Mouse (Mus musculus) liver, embryonic 11.5 days (tissue): Measurements from ENCODE around the gene Gm3417. TPM values are rescaled to one million over a fixed set of nuclear protein-coding genes. Genes with fewer than 3 reads are reported as not detected.
"Not testable (repeated sequence)": the region's sequence is repeated elsewhere in the genome, so short reads cannot be mapped to it uniquely, and the experiment has no call there.

Experiments
- ATAC-seq: fragments of 200-750 bp; cut with Nextera tagmentation; replicated peaks from 2 replicates; pipeline ENCODE4 v1.8.0; 2017; ENCODE audit warnings: moderate number of reproducible peaks, mild to moderate bottlenecking, moderate TSS enrichment, moderate library complexity; ENCODE audit not compliant: low FRiP score
- DNase-seq: peaks from one replicate; pipeline ENCODE4 v3.0.0-alpha.2; 2017; ENCODE audit warnings: low spot score
- H3K27ac ChIP-seq: fragments of 300-500 bp; sonication (generic); 2 replicates; pipeline ENCODE4 v1.5.1; 2014; ENCODE audit warnings: mild to moderate bottlenecking, low read depth, low read length, control low read depth
- H3K27me3 ChIP-seq: fragments of 300-500 bp; sonication (generic); replicated peaks from 2 replicates; pipeline ENCODE4 v1.6.1; 2014; ENCODE audit warnings: low read length, mixed read lengths; ENCODE audit not compliant: control insufficient read depth, insufficient read depth
- H3K36me3 ChIP-seq: fragments of 300-500 bp; sonication (generic); 2 replicates; pipeline ENCODE4 v1.6.1; 2014; ENCODE audit warnings: mild to moderate bottlenecking, low read length, moderate library complexity, mixed read lengths; ENCODE audit not compliant: control insufficient read depth, insufficient read depth
- H3K4me1 ChIP-seq: fragments of 300-500 bp; sonication (generic); replicated peaks from 2 replicates; pipeline ENCODE4 v1.6.1; 2014; ENCODE audit warnings: low read length, mixed read lengths; ENCODE audit not compliant: control insufficient read depth, insufficient read depth
- H3K4me2 ChIP-seq: fragments of 300-500 bp; sonication (generic); 2 replicates; pipeline ENCODE4 v1.6.1; 2014; ENCODE audit warnings: mild to moderate bottlenecking, control low read depth, moderate library complexity
- H3K4me3 ChIP-seq: fragments of 300-500 bp; sonication (generic); 2 replicates; pipeline ENCODE4 v1.5.1; 2014; ENCODE audit warnings: low read depth, low read length, control low read depth
- H3K9ac ChIP-seq: fragments of 300-500 bp; sonication (generic); 2 replicates; pipeline ENCODE4 v1.6.1; 2014; ENCODE audit warnings: low read depth, low read length, control low read depth
- H3K9me3 ChIP-seq: fragments of 300-500 bp; sonication (generic); 2 replicates; pipeline ENCODE4 v1.6.1; 2016; ENCODE audit warnings: low read length, inconsistent platforms, mixed read lengths; ENCODE audit not compliant: control insufficient read depth
- WGBS: fragments of 180-500 bp; shearing (Covaris S2); extraction: QIAGEN DNeasy Blood & Tissue Kit; methylation state at CpG from one replicate; pipeline ENCODE4 v1.1.7; 2014; 5-methylcytosine and 5-hydroxymethylcytosine counted together
- polyA plus RNA-seq: library from polyadenylated mRNA; unstranded; fragments of >200 nt; fragmentation: Nextera tagmentation; extraction: Ambion mirVana; gene quantifications from 2 replicates; pipeline ENCODE4 v1.2.1, GENCODE M21; 2014

The Gm3417 gene
- polyA plus RNA-seq, 1 experiment from 2014 or later: 2.6 TPM

DNA sequence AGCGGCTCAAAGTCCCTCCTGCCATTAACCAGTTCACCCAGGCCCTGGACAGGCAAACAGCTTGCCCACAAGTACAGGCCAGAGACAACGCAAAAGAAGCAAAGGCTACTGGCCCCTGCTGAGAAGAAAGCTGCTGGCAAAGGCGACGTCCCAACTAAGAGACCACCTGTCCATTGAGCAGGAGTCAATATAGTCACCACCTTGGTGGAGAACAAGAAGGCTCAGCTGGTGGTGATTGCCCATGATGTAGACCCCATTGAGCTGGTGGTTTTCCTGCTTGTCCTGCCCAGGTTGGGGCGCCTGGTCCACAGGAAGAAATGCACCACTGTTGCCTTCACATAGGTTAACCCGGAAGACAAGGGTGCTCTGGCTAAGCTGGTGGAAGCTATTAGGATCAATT, 36.4 kb downstream of the Gm3417 start:
- WGBS: 63% methylated on average over 6 of the region's 6 CpGs
- not testable (repeated sequence) for H3K27me3 ChIP-seq, H3K9ac ChIP-seq, DNase-seq, H3K27ac ChIP-seq, H3K9me3 ChIP-seq, ATAC-seq, H3K4me1 ChIP-seq
- Histone ChIP-seq H3K4me3 (peak overlapping the region; percentile 81), H3K4me2 (peak overlapping the region; percentile 84), H3K36me3 (peaks cover 11% of the 10 kb centered on the region; the same call in 1 of the 2 replicates)

DNA sequence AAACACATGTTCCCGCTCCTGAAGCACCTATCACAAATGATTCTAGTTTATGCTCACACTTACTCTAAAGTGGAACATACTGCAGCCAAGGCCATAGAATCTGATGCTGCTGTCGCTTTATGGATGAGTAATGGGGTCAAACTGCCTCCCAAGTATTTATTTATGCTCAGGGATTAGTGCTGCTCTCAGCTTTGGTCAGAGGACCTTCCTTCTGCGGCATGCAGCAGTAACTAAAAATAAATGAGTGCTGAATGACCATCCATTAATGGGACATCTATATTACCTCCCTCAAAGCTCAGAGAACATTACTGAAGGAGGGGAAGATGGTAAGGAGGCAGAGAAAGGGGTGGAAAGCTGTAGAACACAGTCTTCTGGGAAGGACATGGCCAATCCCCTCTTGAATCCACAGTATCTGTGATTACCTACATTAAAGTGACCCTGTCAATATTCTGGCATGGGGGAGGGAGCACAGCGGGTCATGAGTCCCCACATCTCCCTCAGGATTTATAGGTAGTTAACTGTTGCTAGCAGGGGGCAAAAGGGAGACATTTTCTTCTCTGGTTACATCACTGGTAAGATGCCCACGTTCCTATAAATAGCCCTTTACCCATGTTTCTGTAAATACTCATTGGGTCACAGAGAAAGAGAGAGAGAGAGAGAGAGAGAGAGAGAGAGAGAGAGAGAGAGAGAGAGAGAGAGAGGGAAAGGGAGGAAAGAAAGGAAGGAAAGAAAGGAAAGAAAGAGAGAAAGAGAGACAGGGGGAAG, 42.6 kb downstream of the Gm3417 start:
- H3K9me3 ChIP-seq: no peaks in the 10 kb centered on the region
- no peak overlapping the region for H3K4me2 ChIP-seq
- no peaks in the 10 kb centered on the region for H3K4me1 ChIP-seq
- DNase-seq (no peak), ATAC-seq (no peak)
- no peak overlapping the region for H3K27ac ChIP-seq
- no peak overlapping the region for H3K4me3 ChIP-seq
- no peak overlapping the region for H3K9ac ChIP-seq
- 60% methylated on average over 5 of the region's 5 CpGs for WGBS
- no peaks in the 10 kb centered on the region for H3K27me3 ChIP-seq
- no peaks in the 10 kb centered on the region for H3K36me3 ChIP-seq

DNA sequence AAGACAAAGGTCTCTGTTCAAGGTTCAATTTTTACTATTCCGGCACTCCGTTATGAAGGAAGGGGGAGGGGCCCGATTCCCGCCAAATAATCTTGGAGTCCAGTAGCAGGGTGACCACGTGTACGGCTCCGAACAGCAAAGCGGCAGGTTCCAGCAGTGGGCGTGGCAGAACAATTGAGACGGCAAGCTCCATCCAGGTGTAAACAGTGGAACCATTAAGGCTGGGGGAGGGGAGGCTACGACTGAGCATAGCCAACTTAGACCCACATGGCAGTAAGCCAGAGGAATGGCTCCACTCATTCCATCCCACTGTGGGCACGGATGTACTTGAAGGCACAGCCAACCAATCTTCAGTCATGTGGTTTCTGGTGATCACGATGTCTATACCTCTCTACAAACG, 43.3 kb downstream of the Gm3417 start:
- not testable (repeated sequence) for H3K9me3 ChIP-seq, H3K36me3 ChIP-seq, H3K4me3 ChIP-seq, H3K4me2 ChIP-seq, ATAC-seq, H3K27ac ChIP-seq, H3K9ac ChIP-seq, H3K4me1 ChIP-seq, H3K27me3 ChIP-seq, DNase-seq
- 78% methylated on average over 13 of the region's 14 CpGs for WGBS

DNA sequence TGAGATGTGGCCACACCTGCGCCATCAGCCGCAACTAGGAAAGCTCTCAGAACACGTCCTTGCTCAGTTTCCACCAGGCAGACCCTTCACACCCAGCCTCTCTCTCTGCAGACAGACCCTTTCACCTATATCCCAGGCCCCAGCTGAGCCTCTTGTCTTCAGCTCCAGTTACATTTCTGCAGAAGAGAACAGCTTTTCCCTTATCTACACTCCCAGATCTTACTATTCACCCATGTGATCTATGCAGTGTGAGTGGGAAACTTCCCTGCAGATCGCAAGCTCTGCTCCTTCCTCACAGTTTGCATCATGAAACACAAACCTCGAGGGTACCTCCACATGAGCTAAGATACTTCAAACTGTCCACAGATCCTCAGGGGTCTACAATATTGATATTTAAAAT, 47.1 kb downstream of the Gm3417 start:
- H3K4me1 ChIP-seq: no peaks in the 10 kb centered on the region
- H3K27me3 ChIP-seq: no peaks in the 10 kb centered on the region
- H3K9ac ChIP-seq: no peak overlapping the region
- 65% methylated on average over 5 of the region's 5 CpGs for WGBS
- no peak for ATAC-seq
- no peak overlapping the region for H3K27ac ChIP-seq
- no peak overlapping the region for H3K4me3 ChIP-seq
- DNase-seq: no peak
- no peaks in the 10 kb centered on the region for H3K36me3 ChIP-seq
- H3K9me3 ChIP-seq: no peaks in the 10 kb centered on the region
- H3K4me2 ChIP-seq: no peak overlapping the region

DNA sequence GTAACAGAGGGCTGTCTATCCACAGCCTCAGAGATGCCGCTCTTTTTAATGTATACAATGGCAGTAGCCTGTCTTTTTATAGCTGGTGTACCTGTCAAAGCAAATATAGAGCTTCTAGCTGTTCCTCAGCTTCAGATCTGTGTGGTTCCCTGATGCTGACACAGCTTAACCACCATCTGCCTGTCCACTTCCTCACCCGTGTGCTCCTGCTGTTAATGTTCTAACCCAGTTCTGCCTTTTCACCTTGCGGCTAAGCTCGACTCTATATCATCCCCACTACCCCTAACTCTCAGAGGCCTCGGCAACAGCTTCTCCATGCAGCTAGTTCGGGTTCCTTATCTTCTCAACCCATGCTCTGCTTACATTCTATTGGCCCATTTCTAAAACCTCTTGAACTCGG, 47.9 kb downstream of the Gm3417 start:
- Histone ChIP-seq H3K4me1 (no peaks in the 10 kb centered on the region), H3K4me3 (no peak overlapping the region), H3K27me3 (no peaks in the 10 kb centered on the region), H3K4me2 (no peak overlapping the region), H3K36me3 (no peaks in the 10 kb centered on the region), H3K9me3 (no peaks in the 10 kb centered on the region), H3K9ac (no peak overlapping the region), H3K27ac (no peak overlapping the region)
- WGBS: 49% methylated on average over 7 of the region's 7 CpGs
- no peak for ATAC-seq
- DNase-seq: no peak

DNA sequence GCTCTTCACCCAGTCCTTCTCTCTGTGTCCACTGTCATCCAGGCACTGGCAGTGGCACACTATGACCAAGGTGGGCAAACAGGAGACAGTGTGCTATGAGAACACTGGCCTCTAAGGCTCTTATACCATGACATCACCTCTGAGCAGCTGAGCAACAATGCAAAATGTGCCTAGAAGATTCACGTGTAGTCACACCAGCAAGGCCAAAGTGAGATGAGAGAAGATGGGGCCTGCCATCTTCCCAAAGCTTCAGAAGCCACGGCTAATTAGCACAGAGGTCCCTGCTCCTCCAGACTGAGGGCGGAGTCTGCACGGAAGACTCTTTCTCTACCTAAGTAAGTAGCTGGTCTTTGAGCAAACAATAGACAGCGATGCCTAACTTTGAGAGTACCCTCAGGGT, 50.0 kb downstream of the Gm3417 start:
- DNase-seq (no peak), ATAC-seq (no peak)
- Histone ChIP-seq H3K4me2 (no peak overlapping the region), H3K4me1 (no peaks in the 10 kb centered on the region), H3K27ac (no peak overlapping the region), H3K36me3 (no peaks in the 10 kb centered on the region), H3K9ac (no peak overlapping the region), H3K4me3 (no peak overlapping the region), H3K27me3 (no peaks in the 10 kb centered on the region), H3K9me3 (no peaks in the 10 kb centered on the region)
- 73% methylated on average over 5 of the region's 5 CpGs for WGBS

DNA sequence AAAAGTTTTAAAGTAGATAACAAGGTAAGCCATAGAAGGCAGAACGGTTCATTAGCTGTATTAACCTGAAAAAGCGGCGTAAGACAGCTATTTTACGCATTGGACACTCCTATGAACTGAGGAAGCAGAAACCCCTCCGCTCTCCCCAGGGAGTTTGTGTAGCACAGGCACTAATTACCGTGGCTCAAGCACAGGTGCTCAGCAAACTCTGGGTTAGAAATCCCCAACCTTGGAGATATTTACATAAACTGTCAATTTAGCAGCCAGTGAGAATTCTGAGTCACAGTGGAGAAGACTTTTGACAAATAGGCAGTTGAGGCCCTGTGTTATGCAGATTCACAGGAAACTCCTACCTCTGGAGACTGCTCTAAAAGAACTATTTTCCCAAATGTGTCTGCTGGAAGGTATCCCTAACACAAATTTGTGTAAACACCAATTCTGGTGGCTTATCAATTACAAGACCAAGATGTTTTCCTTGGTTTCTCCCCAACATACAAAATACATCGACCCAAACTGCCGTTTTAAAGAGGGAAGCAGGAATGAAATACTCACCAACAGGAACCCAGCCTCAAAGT, 50.9 kb downstream of the Gm3417 start:
- no peak overlapping the region for H3K4me3 ChIP-seq

DNA sequence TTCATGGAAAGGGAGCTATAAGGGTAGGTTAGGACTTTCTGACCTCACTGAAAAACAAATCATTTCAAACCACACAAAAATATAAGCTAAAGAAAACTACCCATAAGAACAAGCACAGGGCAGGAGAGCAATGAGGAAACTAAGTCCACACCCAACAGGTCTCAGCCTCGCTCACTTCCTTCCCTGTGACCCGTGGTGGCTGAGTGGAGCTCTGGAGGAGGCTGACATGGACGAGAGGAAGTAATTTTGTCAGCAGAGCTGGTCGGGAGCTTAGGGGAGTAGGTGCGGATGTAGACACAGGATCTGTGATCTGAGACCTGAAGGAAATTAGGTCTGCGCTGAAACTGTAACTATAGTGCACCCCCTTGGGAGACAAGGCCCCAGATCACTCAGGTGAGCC, 57.0 kb downstream of the Gm3417 start:
- no peak overlapping the region for H3K4me2 ChIP-seq
- DNase-seq: no peak
- no peak overlapping the region for H3K27ac ChIP-seq
- H3K9ac ChIP-seq: no peak overlapping the region
- no peaks in the 10 kb centered on the region for H3K36me3 ChIP-seq
- no peaks in the 10 kb centered on the region for H3K4me1 ChIP-seq
- H3K27me3 ChIP-seq: no peaks in the 10 kb centered on the region
- ATAC-seq: no peak
- no peaks in the 10 kb centered on the region for H3K9me3 ChIP-seq
- 49% methylated on average over 6 of the region's 6 CpGs for WGBS
- no peak overlapping the region for H3K4me3 ChIP-seq

More for the DNA sequence above, 50.9 kb downstream of the Gm3417 start:
- Histone ChIP-seq H3K9ac (no peak overlapping the region), H3K36me3 (no peaks in the 10 kb centered on the region), H3K27ac (no peak overlapping the region), H3K4me1 (no peaks in the 10 kb centered on the region), H3K9me3 (no peaks in the 10 kb centered on the region), H3K4me2 (no peak overlapping the region), H3K27me3 (no peaks in the 10 kb centered on the region)
- DNase-seq: no peak
- WGBS: 74% methylated on average over 8 of the region's 8 CpGs
- ATAC-seq: no peak

DNA sequence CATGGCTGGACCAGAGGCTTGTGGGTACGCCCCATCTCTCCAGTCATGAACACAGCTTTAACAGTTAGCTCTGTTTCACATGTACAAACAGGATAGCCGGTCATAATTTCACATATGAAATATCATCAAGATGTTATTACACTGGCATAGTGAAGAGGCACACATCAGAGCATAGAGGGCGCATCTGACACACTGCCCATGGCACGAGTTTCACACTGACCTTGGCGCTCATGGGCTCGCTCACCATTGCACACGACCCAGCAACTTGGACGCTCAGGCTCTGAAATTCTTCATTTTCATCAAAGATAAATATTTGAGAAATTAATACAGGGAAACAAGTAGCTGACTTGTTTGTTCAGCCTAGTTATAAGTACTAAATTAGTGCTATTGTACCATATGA, 60.7 kb downstream of the Gm3417 start:
- no peak overlapping the region for H3K9ac ChIP-seq
- no peaks in the 10 kb centered on the region for H3K27me3 ChIP-seq
- no peaks in the 10 kb centered on the region for H3K9me3 ChIP-seq
- ATAC-seq: no peak
- no peaks in the 10 kb centered on the region for H3K36me3 ChIP-seq
- H3K4me1 ChIP-seq: no peaks in the 10 kb centered on the region
- H3K4me2 ChIP-seq: no peak overlapping the region
- H3K27ac ChIP-seq: no peak overlapping the region
- DNase-seq: peak; percentile 22
- WGBS: 90% methylated on average over 8 of the region's 8 CpGs
- H3K4me3 ChIP-seq: no peak overlapping the region
